Mouse (Mus musculus) MEL (cell line): ENCODE data around the gene Unc45a. TPM values are rescaled to one million over a fixed set of nuclear protein-coding genes. Genes with fewer than 3 reads are reported as not detected.

ENCODE experiments used
- DNase-seq: peaks from one replicate; pipeline ENCODE4 v3.0.0; 2011; ENCODE audit warnings: low read depth, low spot score
- H3K27ac ChIP-seq: 2 replicates; pipeline ENCODE4 v1.5.1; 2012; ENCODE audit warnings: low read depth, mild to moderate bottlenecking, control low read depth, low read length, moderate library complexity; ENCODE audit not compliant: control insufficient read depth
- H3K27me3 ChIP-seq, 2 experiments: fragments of 150-350 bp in 1 of 2; sonication (generic) in 1 of 2; 2 replicates each; pipeline ENCODE4 v1.6.1; 2012; ENCODE audit warnings: low read length in 2 of 2, mild to moderate bottlenecking in 2 of 2, improper control_type of control experiment in 1 of 2, moderate library complexity in 1 of 2; ENCODE audit not compliant: insufficient read depth in 2 of 2, control insufficient read depth in 1 of 2
- H3K36me3 ChIP-seq, 2 experiments: 2 replicates each; pipeline ENCODE4 v1.6.1; 2012 to 2014; ENCODE audit warnings: low read length in 2 of 2, improper control_type of control experiment in 1 of 2, inconsistent platforms in 1 of 2, mild to moderate bottlenecking in 1 of 2; ENCODE audit not compliant: insufficient read depth in 2 of 2, control insufficient read depth in 1 of 2
- H3K4me1 ChIP-seq, 2 experiments: fragments of 150-350 bp in 1 of 2; sonication (generic) in 1 of 2; 2 replicates each; pipeline ENCODE4 v1.6.1; 2012; ENCODE audit warnings: low read length in 2 of 2, improper control_type of control experiment in 1 of 2, mild to moderate bottlenecking in 1 of 2; ENCODE audit not compliant: insufficient read depth in 2 of 2, control insufficient read depth in 1 of 2
- H3K4me3 ChIP-seq, 2 experiments: fragments of 150-350 bp in 1 of 2; sonication (generic) in 1 of 2; 2 replicates each; pipeline ENCODE4 v1.5.1; 2012; ENCODE audit warnings: low read depth in 2 of 2, low read length in 2 of 2, mild to moderate bottlenecking in 2 of 2, moderate library complexity in 2 of 2, control low read depth in 1 of 2, improper control_type of control experiment in 1 of 2; ENCODE audit not compliant: control insufficient read depth in 1 of 2, insufficient read depth in 1 of 2
- H3K79me2 ChIP-seq: 2 replicates; pipeline ENCODE4 v1.6.1; 2012; ENCODE audit warnings: mild to moderate bottlenecking, low read length, moderate library complexity; ENCODE audit not compliant: control insufficient read depth, poor library complexity, insufficient read depth
- H3K9ac ChIP-seq: 2 replicates; pipeline ENCODE4 v1.6.1; 2012; ENCODE audit warnings: low read depth, mild to moderate bottlenecking, control low read depth, low read length, moderate library complexity; ENCODE audit not compliant: control insufficient read depth, poor library complexity, severe bottlenecking
- H3K9me3 ChIP-seq: fragments of 150-350 bp; sonication (generic); replicated peaks from 2 replicates; pipeline ENCODE4 v1.6.1; 2012; ENCODE audit warnings: mild to moderate bottlenecking, low read length, improper control_type of control experiment, moderate library complexity; ENCODE audit not compliant: insufficient read depth
- CHD1 ChIP-seq: IDR thresholded peaks from 2 replicates; pipeline ENCODE4 v1.6.1; 2012; ENCODE audit warnings: low read depth, mild to moderate bottlenecking, inconsistent platforms, low read length, improper control_type of control experiment
- E2F4 ChIP-seq: IDR thresholded peaks from 2 replicates; pipeline ENCODE4 v1.6.1; 2011; ENCODE audit warnings: low read depth, low read length, improper control_type of control experiment, borderline replicate concordance
- ELF1 ChIP-seq: IDR thresholded peaks from 2 replicates; pipeline ENCODE4 v1.6.1; 2014; ENCODE audit warnings: low read depth, mild to moderate bottlenecking, inconsistent platforms, low read length, improper control_type of control experiment, moderate library complexity
- GATA1 ChIP-seq: IDR thresholded peaks from 2 replicates; pipeline ENCODE4 v1.6.1; 2011; ENCODE audit warnings: low read depth, low read length, improper control_type of control experiment
- HCFC1 ChIP-seq: IDR thresholded peaks from 2 replicates; pipeline ENCODE4 v1.6.1; 2012; ENCODE audit warnings: low read depth, mild to moderate bottlenecking, inconsistent platforms, low read length, improper control_type of control experiment, moderate library complexity
- JUND ChIP-seq: IDR thresholded peaks from 2 replicates; pipeline ENCODE4 v1.6.1; 2011; ENCODE audit warnings: low read depth, mild to moderate bottlenecking, improper control_type of control experiment, low read length
- KAT2A ChIP-seq: conservative IDR thresholded peaks from 2 replicates; pipeline ENCODE4 v1.6.1; 2012; ENCODE audit warnings: low read depth, low read length, improper control_type of control experiment, inconsistent platforms
- MAX ChIP-seq: IDR thresholded peaks from 2 replicates; pipeline ENCODE4 v1.6.1; 2011; ENCODE audit warnings: low read length, improper control_type of control experiment
- MXI1 ChIP-seq: IDR thresholded peaks from 2 replicates; pipeline ENCODE4 v1.6.1; 2011; ENCODE audit warnings: mild to moderate bottlenecking, low read depth, low read length, improper control_type of control experiment
- NELFE ChIP-seq: IDR thresholded peaks from 2 replicates; pipeline ENCODE4 v1.6.1; 2011; ENCODE audit warnings: low read depth, low read length, improper control_type of control experiment
- POLR2A ChIP-seq, 2 experiments: IDR thresholded peaks; 2 replicates each; pipeline ENCODE4 v1.6.1; 2011 to 2012; ENCODE audit warnings: low read length in 2 of 2, mild to moderate bottlenecking in 2 of 2, control low read depth in 1 of 2, improper control_type of control experiment in 1 of 2, low read depth in 1 of 2, moderate library complexity in 1 of 2; ENCODE audit not compliant: control insufficient read depth in 1 of 2, insufficient read depth in 1 of 2, poor library complexity in 1 of 2
- POLR2AphosphoS2 ChIP-seq: IDR thresholded peaks from 2 replicates; pipeline ENCODE4 v1.6.1; 2011; ENCODE audit warnings: low read length, improper control_type of control experiment
- POLR2AphosphoS5 ChIP-seq: IDR thresholded peaks from 2 replicates; pipeline ENCODE4 v1.6.1; 2012; ENCODE audit warnings: low read depth, borderline replicate concordance, mild to moderate bottlenecking, inconsistent platforms, low read length, moderate library complexity, mixed read lengths
- RAD21 ChIP-seq: IDR thresholded peaks from 2 replicates; pipeline ENCODE4 v1.6.1; 2011; ENCODE audit warnings: mild to moderate bottlenecking, low read depth, low read length, improper control_type of control experiment
- RCOR1 ChIP-seq: IDR thresholded peaks from 2 replicates; pipeline ENCODE4 v1.6.1; 2012; ENCODE audit warnings: low read depth, mild to moderate bottlenecking, inconsistent platforms, low read length, improper control_type of control experiment
- SIN3A ChIP-seq: IDR thresholded peaks from 2 replicates; pipeline ENCODE4 v1.6.1; 2012; ENCODE audit warnings: low read length, improper control_type of control experiment, inconsistent platforms
- TBP ChIP-seq: IDR thresholded peaks from 2 replicates; pipeline ENCODE4 v1.8.0; 2011; ENCODE audit warnings: low read depth, low read length, improper control_type of control experiment
- TCF12 ChIP-seq: IDR thresholded peaks from 2 replicates; pipeline ENCODE4 v1.6.1; 2014; ENCODE audit warnings: low read depth, mild to moderate bottlenecking, inconsistent platforms, low read length, improper control_type of control experiment, moderate library complexity
- UBTF ChIP-seq: IDR thresholded peaks from 2 replicates; pipeline ENCODE4 v1.6.1; 2012; ENCODE audit warnings: low read depth, mild to moderate bottlenecking, inconsistent platforms, low read length, improper control_type of control experiment, moderate library complexity, borderline replicate concordance; ENCODE audit not compliant: insufficient read depth
- USF1 ChIP-seq: IDR thresholded peaks from 2 replicates; pipeline ENCODE4 v1.6.1; 2014; ENCODE audit warnings: low read depth, mild to moderate bottlenecking, inconsistent platforms, low read length, improper control_type of control experiment, moderate library complexity
- USF2 ChIP-seq, 2 experiments: IDR thresholded peaks; 2 replicates each; pipeline ENCODE4 v1.6.1; 2011 to 2012; ENCODE audit warnings: improper control_type of control experiment in 2 of 2, low read length in 2 of 2, borderline replicate concordance in 1 of 2, inconsistent platforms in 1 of 2, low read depth in 1 of 2, mild to moderate bottlenecking in 1 of 2; ENCODE audit not compliant: insufficient read depth in 1 of 2
- ZC3H11A ChIP-seq: IDR thresholded peaks from 2 replicates; pipeline ENCODE4 v1.6.1; 2012; ENCODE audit warnings: low read depth, mild to moderate bottlenecking, inconsistent platforms, low read length, improper control_type of control experiment
- ZMIZ1 ChIP-seq: IDR thresholded peaks from 2 replicates; pipeline ENCODE4 v1.6.1; 2012; ENCODE audit warnings: low read depth, mild to moderate bottlenecking, inconsistent platforms, low read length, improper control_type of control experiment, moderate library complexity
- ZNF384 ChIP-seq: IDR thresholded peaks from 2 replicates; pipeline ENCODE4 v1.6.1; 2012; ENCODE audit warnings: low read depth, mild to moderate bottlenecking, inconsistent platforms, low read length, improper control_type of control experiment
- polyA plus RNA-seq, 2 experiments: library from polyadenylated mRNA; stranded (reverse) in 1 of 2; unstranded in 1 of 2; fragments of >175 nt in 1 of 2; fragments of >200 nt in 1 of 2; gene quantifications; 2 replicates each; pipeline versions ENCODE4 v1.2.1 to v1.2.4; 2012; ENCODE audit warnings: low replicate concordance in 2 of 2, low read depth in 1 of 2; ENCODE audit not compliant: insufficient read length in 2 of 2, insufficient read depth in 1 of 2, missing spikeins in 1 of 2
- total RNA-seq: library from RNA; depleted of rRNA; stranded (reverse); fragments of 300-350 nt; gene quantifications from 2 replicates; pipeline ENCODE4 v1.2.3, GENCODE M21; 2012

Gene Unc45a
- total and polyA plus RNA-seq, 3 experiments = 26.1 to 28.2 TPM; not detected in 1

DNA sequence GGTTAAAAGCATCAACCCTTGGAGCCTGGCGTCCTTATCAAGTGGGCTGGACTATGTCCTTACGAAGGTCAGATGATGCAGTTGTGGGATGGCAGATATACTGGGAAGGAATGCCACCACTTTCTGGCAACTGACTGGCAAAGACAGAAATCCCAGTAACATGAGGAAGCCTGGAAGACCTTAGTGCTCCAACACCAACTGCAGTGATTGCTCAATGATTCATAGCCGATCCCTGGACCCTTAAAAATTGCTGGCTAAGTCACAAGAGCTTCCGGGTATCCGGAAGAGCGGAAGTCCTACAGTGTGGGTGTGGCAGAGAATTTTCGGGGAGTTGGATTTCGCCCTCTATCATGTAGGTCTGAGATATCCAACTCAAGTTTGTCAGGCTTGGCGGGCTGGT is 5.4 kb upstream of the Unc45a start:
- no peak overlapping the region for H3K9ac ChIP-seq
- H3K79me2 ChIP-seq = no peaks in the 10 kb centered on the region; the same call in 1 of the 2 replicates

DNA sequence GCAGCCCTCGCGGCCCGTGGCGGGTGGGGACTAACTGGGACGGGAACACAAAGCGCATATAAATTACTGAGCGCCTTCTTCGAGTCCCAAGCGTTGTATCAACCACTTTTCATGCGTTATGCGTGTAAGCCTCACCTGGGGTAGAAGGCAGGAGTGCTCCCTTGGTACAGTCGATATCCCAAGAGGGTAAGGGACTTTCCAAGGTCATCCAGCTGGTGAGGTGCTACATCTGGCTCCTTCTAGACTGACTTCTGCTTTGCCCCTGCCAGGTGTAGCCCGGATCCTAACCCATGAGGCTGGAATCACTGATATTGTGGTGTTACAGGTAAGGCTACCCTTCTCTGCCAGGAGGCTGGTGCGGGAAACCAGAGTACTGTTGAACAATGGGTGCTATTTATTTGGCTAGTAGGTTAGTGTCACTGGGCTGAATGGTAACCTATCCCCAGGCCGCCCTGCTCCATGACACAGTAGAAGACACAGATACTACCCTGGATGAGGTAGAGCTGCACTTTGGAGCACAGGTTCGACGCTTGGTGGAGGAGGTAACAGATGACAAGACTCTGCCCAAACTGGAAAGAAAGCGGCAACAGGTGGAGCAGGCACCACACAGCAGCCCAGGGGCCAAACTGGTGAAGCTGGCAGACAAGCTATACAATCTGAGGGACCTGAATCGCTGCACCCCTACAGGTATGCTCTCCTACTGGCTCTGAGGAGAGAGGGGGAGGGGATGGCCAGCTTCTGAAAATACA is 2.6 kb upstream of the Unc45a start:
- H3K4me3 ChIP-seq = peak overlapping the region; percentile 59 to 73

More for the DNA sequence above, 5.4 kb upstream of the Unc45a start:
- H3K4me3 ChIP-seq = no peak overlapping the region
- TF ChIP-seq POLR2AphosphoS2 = no peak
- TF ChIP-seq KAT2A = no peak
- TF ChIP-seq ZNF384 = no peak
- TF ChIP-seq ZC3H11A = no peak
- TF ChIP-seq CHD1 = no peak
- TF ChIP-seq MAX = no peak
- TF ChIP-seq JUND = no peak
- TF ChIP-seq USF2 (IDR thresholded peaks at IDR 0.05; ENCODE audit: borderline replicate concordance in 1 of 2, insufficient read depth in 1 of 2, low read depth in 1 of 2, low read length in 2 of 2) = no peak
- no peak for TF ChIP-seq TCF12
- no peak for TF ChIP-seq GATA1
- no peak for TF ChIP-seq UBTF
- TF ChIP-seq ZMIZ1 = no peak
- TF ChIP-seq RCOR1 = no peak
- no peak for TF ChIP-seq RAD21
- TF ChIP-seq HCFC1 = no peak
- no peak for TF ChIP-seq NELFE
- no peak for TF ChIP-seq MXI1
- TF ChIP-seq, all 39 proteins: peak for 0
- Histone ChIP-seq H3K36me3 (peaks cover 0 to 6% of the 10 kb centered on the region in 2 experiments; a peak in 1 of 4 replicates), H3K27me3 (no peaks in the 10 kb centered on the region), H3K4me1 (peaks cover 0 to 23% of the 10 kb centered on the region in 2 experiments; a peak in 3 of 4 replicates), H3K9me3 (no peaks in the 10 kb centered on the region), H3K27ac (no peak overlapping the region)
- no peak for DNase-seq

More for the DNA sequence above, 2.6 kb upstream of the Unc45a start:
- H3K79me2 ChIP-seq = peaks cover 11% of the 10 kb centered on the region
- no peaks in the 10 kb centered on the region for H3K27me3 ChIP-seq
- peak overlapping the region; percentile 93 for H3K9ac ChIP-seq
- TF ChIP-seq JUND (no peak), TBP (peak; percentile 10; the same call in 1 of the 2 replicates), POLR2AphosphoS5 (no peak), POLR2A (IDR thresholded peaks at IDR 0.05; ENCODE audit: control insufficient read depth in 1 of 2, insufficient read depth in 1 of 2, low read depth in 1 of 2, low read length in 2 of 2, poor library complexity in 1 of 2) (no peak), ELF1 (no peak), E2F4 (no peak), USF1 (no peak), SIN3A (peak; percentile 8), ZC3H11A (no peak), ZMIZ1 (no peak)
- peaks cover 0 to 11% of the 10 kb centered on the region in 2 experiments; a peak in 2 of 4 replicates for H3K36me3 ChIP-seq
- no peak for DNase-seq
- H3K4me1 ChIP-seq = peaks cover 0 to 31% of the 10 kb centered on the region in 2 experiments; a peak in 3 of 4 replicates
- H3K27ac ChIP-seq = peak overlapping the region; percentile 58
- H3K9me3 ChIP-seq = no peaks in the 10 kb centered on the region
